Mouse (Mus musculus): Measurements from ENCODE around the gene Camk1d.
A peak's percentile ranks its signal among the peaks of the same experiment; 100 is the strongest.
"Not testable (repeated sequence)": the region's sequence is repeated elsewhere in the genome, so short reads cannot be mapped to it uniquely, and the experiment has no call there.

Camk1d gene

GRCm38 (mm10) chr2:5572314-5573006, 141.9 kb downstream of the Camk1d start:
- no peak for DNase-seq (ENCODE audit: low spot score in 2 of 2)

- no peak for DNase-seq (ENCODE audit: low spot score in 2 of 2)
Measured at GRCm38 (mm10) chr2:5566611-5567010, 147.7 kb downstream of the Camk1d start.

GRCm38 (mm10) chr2:5563685-5564084, 150.6 kb downstream of the Camk1d start:
- no peak for DNase-seq (ENCODE audit: low spot score in 2 of 2)

- DNase-seq (ENCODE audit: low spot score in 2 of 2) = no peak
Measured at GRCm38 (mm10) chr2:5561446-5561845, 152.9 kb downstream of the Camk1d start.

GRCm38 (mm10) chr2:5553264-5553663, 161.1 kb downstream of the Camk1d start:
- peak; percentile 18 to 50 for DNase-seq (ENCODE audit: low spot score in 2 of 2)

- no peak for DNase-seq (ENCODE audit: low spot score in 2 of 2)
Measured at GRCm38 (mm10) chr2:5551758-5552255, 162.5 kb downstream of the Camk1d start.

- no peak for DNase-seq (ENCODE audit: low spot score in 2 of 2)
Measured at GRCm38 (mm10) chr2:5549334-5549733, 165.0 kb downstream of the Camk1d start.

GRCm38 (mm10) chr2:5548872-5549271, 165.4 kb downstream of the Camk1d start:
- peak; percentile 27 to 56 for DNase-seq (ENCODE audit: low spot score in 2 of 2)

GRCm38 (mm10) chr2:5540870-5541269, 173.4 kb downstream of the Camk1d start:
- peak; percentile 20 to 38 for DNase-seq (ENCODE audit: low spot score in 2 of 2)

GRCm38 (mm10) chr2:5539894-5540293, 174.4 kb downstream of the Camk1d start:
- DNase-seq (ENCODE audit: low spot score in 2 of 2) = not testable (repeated sequence)

- peak in 1 of 2 experiments; percentile 61 for DNase-seq (ENCODE audit: low spot score in 2 of 2)
Measured at GRCm38 (mm10) chr2:5533868-5534267, 180.4 kb downstream of the Camk1d start.

GRCm38 (mm10) chr2:5529992-5530391, 184.3 kb downstream of the Camk1d start:
- no peak for DNase-seq (ENCODE audit: low spot score in 2 of 2)

- peak in 1 of 2 experiments; percentile 13 for DNase-seq (ENCODE audit: low spot score in 2 of 2)
Measured at GRCm38 (mm10) chr2:5519221-5519669, 195.1 kb downstream of the Camk1d start.

GRCm38 (mm10) chr2:5515106-5515505, 199.2 kb downstream of the Camk1d start:
- DNase-seq (ENCODE audit: low spot score in 2 of 2) = no peak

GRCm38 (mm10) chr2:5514095-5514494, 200.2 kb downstream of the Camk1d start:
- DNase-seq (ENCODE audit: low spot score in 2 of 2) = no peak

- DNase-seq (ENCODE audit: low spot score in 2 of 2) = no peak
Measured at GRCm38 (mm10) chr2:5513621-5514020, 200.7 kb downstream of the Camk1d start.

- no peak for DNase-seq (ENCODE audit: low spot score in 2 of 2)
Measured at GRCm38 (mm10) chr2:5510042-5510441, 204.3 kb downstream of the Camk1d start.

- no peak for DNase-seq (ENCODE audit: low spot score in 2 of 2)
Measured at GRCm38 (mm10) chr2:5499620-5500019, 214.7 kb downstream of the Camk1d start.

GRCm38 (mm10) chr2:5489916-5490315, 224.4 kb downstream of the Camk1d start:
- DNase-seq (ENCODE audit: low spot score in 2 of 2) = no peak

GRCm38 (mm10) chr2:5487344-5487743, 227.0 kb downstream of the Camk1d start:
- no peak for DNase-seq (ENCODE audit: low spot score in 2 of 2)

- DNase-seq (ENCODE audit: low spot score in 2 of 2) = no peak
Measured at GRCm38 (mm10) chr2:5486663-5487062, 227.7 kb downstream of the Camk1d start.

- no peak for DNase-seq (ENCODE audit: low spot score in 2 of 2)
Measured at GRCm38 (mm10) chr2:5485786-5486185, 228.5 kb downstream of the Camk1d start.

GRCm38 (mm10) chr2:5479886-5480285, 234.4 kb downstream of the Camk1d start:
- no peak for DNase-seq (ENCODE audit: low spot score in 2 of 2)

- DNase-seq (ENCODE audit: low spot score in 2 of 2) = no peak
Measured at GRCm38 (mm10) chr2:5478709-5479108, 235.6 kb downstream of the Camk1d start.

Measured in right cerebral cortex, postnatal 36 days (tissue).